Mouse (Mus musculus) cerebellum, adult 2 months (tissue): ENCODE measurements around the gene Fgfr2.

Experiments
- CTCF ChIP-seq: fragments of 200-500 bp; IDR thresholded peaks from 2 replicates; pipeline ENCODE4 v1.5.1; 2011; ENCODE audit warnings: low read depth, mild to moderate bottlenecking, control low read depth, low read length, moderate library complexity, borderline replicate concordance; ENCODE audit not compliant: insufficient read depth
- POLR2A ChIP-seq: fragments of 200-500 bp; IDR thresholded peaks from 2 replicates; pipeline ENCODE4 v1.6.1; 2011; ENCODE audit warnings: low read length, control low read depth, borderline replicate concordance; ENCODE audit not compliant: insufficient read depth

- TF ChIP-seq CTCF (no peak), POLR2A (no peak)
Measured at GRCm38 (mm10) chr7:130578607-130579006, 2544.5 kb downstream of the Fgfr2 start.
